Mouse (Mus musculus): ENCODE measurements around the gene Rbpj.

DNA sequence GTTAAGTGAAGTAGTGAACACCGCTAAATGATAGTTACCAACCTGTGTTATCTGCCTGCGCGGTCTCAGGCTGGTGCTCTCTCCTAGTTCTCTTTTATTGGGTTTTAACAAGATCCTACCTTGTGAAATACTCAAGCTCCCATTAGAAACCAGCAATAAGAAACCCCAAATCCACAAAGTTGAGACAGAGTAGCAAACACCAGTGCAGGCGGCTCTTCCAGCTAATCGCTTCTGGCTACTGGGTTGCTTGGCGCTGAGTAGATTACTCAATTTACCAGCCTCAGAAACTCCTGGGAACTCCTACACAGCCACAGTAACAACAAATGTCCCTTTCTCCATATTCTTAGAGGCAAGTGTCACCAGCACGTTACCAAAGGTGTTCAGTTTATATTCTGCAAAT, 58.2 kb downstream of the Rbpj start:
- TF ChIP-seq CTCF (IDR thresholded peaks at IDR 0.05; ENCODE audit: control insufficient read depth, insufficient read depth, insufficient replicate concordance, low read depth, low read length) (no peak), POLR2A (IDR thresholded peaks at IDR 0.05; ENCODE audit: control insufficient read depth, low read depth, low read length) (no peak)
